Mouse (Mus musculus) activated CD4-positive, CD25-positive, alpha-beta regulatory T cell, adult 9 weeks (primary cell): ENCODE data around the gene Ddx46. TPM values are rescaled to one million over a fixed set of nuclear protein-coding genes. Genes with fewer than 3 reads are reported as not detected.

ENCODE experiments used
- polyA plus RNA-seq: library from polyadenylated mRNA; unstranded; fragments of 100-300 nt; shearing (Covaris generic); gene quantifications from one replicate; pipeline ENCODE4 v1.2.1, GENCODE M21; 2017

Ddx46 gene
- polyA plus RNA-seq, result 79.8 TPM

DNA sequence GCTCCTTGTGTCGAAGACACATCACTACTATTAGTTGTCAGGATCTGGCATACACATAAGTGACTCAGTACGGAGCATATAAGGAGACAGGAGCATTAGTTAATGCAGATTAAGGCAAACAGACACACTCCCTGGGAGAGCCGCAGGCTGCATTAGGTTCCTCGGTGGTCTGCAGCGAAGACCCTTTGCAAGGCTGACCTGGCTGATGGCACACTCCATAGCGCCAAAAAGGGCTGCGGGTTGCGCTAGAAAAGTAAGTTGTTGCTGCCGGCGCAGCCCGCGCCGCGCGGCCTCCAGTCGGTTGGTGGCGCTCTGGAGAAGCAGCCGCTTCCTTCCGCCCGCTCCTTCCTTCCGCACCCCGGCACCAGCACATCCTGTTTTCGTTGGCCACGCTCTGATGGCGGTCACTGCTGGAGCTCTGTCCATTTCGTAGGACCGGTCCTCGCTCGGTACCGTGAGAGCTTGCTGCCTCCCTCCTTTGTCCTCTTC, at the start of gene Ddx46:
Gene Ddx46 (plus strand): TSS at position 389 of the 489 bp plus-strand sequence.

DNA sequence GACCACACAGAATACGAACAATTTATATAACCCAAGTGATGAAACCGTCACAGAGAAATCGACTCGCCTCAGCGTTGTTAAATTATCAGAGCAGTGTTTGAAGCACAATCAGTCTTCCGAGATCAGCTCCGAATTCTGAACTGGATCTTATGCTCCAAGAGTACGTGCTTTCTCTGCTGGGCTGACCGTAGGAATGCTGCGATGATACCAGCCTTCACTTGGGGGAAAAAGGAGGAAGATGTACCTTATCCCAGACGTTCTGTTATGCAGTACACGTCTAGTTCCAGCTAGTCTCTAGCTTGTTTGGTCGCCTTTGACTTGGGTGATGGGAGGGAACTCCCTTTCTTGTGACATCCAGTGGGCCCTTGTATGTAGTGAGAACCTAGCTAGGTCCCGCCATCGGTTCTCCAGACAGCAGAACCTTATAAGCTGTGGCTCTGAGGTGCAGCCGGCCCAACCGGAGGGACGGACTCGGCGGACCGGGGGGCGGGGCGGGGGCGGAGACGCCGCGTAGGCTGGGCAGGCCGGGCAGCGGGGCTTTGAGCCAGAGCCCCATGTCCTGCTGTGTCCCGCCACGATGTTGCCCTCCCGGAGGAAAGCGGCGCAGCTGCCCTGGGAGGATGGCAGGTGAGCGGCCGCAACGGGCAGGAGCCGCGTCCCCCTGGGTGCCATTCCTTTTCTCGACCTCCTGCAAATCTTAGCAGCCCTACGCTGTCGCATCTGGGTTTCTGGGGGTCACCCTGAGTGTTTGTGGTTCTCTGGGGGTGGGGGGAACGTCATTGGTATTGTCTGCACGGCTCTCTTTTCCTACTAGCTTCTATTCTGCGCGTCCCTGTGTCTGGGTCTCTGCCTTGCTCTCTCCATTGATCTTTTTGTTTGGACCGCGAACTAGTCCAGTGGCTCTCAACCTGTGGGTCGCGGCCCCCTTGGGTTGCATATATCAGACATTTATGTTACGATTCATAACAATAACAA, 35.0 kb upstream of the Ddx46 start, which contains the start of gene B4galt7:
Gene B4galt7 (plus strand): TSS at position 331 of the 975 bp plus-strand sequence.

DNA sequence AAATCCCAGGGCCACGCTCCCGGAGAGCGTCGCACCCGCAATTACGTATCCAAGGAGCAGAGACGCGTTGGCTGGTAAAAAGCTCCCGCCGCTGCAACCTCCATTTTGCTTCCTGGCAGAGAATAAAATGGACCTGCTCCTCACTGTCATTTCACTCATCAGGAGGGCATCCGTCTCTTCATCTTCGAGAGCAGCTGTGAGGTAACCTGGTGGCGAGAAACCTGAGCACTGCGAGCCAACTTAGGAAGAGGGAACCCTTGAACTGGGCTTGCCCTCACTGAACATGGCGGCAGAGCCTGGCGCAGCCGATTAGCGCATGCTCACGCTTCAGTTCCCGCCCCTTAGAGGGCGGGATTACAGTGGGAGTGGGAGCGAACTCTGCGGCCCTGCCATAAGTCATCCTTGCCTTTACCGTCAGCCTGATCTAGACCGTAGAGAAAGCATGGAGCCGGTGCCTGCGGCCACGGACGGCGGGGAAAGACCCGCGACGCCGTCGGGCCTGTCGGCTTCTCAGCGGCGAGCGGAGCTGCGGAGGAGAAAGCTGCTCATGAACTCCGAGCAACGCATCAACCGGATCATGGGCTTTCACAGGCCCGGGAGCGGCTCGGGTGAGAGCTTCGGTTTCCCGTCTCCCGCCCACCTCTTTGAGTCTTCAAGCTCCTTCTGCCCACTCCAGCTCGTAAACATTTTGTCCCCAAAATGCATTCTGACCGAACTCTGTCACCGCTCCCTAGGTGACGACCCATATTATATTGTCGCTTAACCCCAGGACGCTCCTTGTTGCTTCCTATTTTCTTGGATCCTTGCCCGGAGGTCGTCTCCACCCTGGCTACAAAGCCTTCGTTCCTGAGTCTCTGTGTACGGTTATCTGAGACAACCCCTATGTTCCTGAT, 11.9 kb upstream of the Ddx46 start, which contains the start of gene Caml:
Gene Caml (plus strand): TSS at position 357 of the 893 bp plus-strand sequence.

DNA sequence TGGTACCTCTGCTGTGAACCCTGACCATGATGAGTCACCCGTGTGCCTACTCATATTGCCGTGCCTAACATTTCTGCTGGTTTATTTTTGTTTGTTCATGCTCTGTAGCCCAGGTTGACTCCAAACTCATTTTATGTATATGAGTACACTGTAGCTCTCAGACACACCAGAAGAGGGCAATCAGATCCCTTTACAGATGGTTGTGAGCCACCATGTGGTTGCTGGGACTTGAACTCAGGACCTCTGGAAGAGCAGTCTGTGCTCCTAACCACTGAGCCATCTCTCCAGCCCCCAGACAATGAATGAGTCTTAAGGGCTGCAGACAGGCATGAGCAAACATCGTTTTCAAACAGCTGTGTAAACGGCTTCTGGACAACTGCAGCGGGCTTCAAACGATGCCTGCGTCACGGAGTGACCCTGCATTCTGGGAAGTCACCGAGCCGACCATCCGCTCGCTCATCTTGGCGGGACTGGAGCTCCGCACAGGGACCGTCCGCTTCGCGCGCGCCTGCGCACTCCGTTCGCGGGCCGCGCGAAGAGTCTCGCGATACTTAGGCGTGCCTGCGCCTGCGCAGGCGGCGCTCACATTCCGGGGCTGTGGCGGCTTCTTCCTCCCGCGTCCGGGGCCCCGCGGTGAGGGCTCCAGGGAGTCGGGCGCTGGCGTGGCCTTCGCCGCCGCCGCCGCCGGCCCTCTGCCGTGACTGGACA, 57.9 kb downstream of the Ddx46 start, which contains the start of gene B230219D22Rik:
Gene B230219D22Rik (plus strand): TSS at position 590 of the 708 bp plus-strand sequence.

DNA sequence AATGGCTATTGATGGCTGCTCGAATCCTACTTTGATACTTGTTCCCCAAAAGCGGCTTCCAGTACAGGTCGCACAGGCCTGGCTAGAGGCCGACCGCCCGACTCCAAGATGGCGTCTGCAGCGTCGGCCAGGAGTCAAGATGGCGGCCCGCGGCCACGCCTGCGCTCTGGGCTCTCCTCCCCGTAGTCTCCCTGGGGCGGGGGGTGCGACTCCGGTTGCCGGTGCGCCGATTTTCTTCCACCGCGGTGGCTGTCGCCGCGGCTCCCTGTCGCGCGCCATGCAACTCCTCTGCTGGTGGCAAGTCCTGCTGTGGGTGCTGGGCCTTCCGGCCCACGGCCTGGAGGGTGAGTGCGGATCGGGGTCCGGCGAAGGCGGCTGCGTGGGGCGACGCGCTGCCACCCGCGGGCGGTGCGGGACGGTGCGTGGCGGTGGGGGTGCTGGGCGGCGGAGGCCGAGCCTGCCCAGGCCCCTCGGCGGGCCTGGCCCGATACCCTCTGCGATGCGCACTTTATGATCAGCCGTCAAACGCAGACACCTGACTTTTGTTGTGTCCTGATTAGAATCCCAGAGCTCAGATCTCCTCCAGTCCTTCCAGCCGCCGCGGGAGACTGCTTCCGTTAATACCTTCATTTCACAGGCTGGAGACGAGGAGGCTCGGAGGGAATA, 79.8 kb downstream of the Ddx46 start, which contains the start of gene Txndc15:
Gene Txndc15 (plus strand): TSS at position 150 of the 666 bp plus-strand sequence.

DNA sequence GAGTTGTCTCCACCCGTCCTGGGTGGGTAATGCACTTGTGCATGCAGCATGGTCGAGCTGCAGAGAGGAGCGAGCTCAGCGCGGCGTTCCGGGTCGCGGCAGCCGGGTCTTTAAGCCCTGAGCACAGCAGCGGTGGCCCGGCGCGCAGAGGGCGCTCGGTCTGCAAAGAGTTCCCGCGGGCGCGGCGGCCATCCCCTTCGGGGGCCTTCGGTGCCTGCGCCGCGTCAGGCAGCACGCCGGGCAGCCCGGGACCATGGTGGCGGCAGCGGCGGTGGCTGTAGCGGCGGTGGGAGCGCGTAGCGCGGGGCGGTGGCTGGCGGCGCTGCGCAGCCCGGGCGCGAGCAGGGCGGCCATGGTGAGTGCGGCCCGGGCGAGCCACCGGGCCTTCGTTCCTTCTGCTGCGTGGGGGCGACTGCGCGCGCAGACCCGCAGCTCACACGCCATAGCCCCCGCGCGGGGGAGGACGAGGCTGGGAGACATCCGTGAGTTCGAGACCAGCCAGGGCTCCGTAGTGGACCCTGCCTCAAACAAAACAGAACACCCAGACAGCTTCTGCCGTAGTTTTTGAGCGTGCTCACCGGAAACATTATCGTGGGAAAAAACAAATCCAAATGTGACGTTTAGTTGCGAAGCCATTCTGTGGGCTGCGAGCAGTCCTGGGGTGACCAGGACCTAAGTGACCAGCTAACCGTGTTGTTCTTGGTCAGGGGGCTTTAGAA, 92.5 kb downstream of the Ddx46 start, which contains the start of gene Pcbd2:
Gene Pcbd2 (plus strand): TSS at position 249 of the 719 bp plus-strand sequence.

Other genes with a start within 250 kb of the Ddx46 start
- gene Slc34a1, start 236.8 kb upstream of the Ddx46 start, polyA plus RNA-seq, result not detected
- gene Pfn3, start 219.8 kb upstream of the Ddx46 start, polyA plus RNA-seq, result not detected
- not detected for gene F12, start 208.2 kb upstream of the Ddx46 start, polyA plus RNA-seq
- 17.4 TPM for gene Grk6, start 190.0 kb upstream of the Ddx46 start, polyA plus RNA-seq
- gene Prr7, start 170.8 kb upstream of the Ddx46 start, polyA plus RNA-seq, result not detected
- gene Dbn1, start 146.9 kb upstream of the Ddx46 start, polyA plus RNA-seq, result not detected
- 13.1 TPM for gene Pdlim7, start 121.4 kb upstream of the Ddx46 start, polyA plus RNA-seq
- 2.8 TPM for gene Dok3, start 105.7 kb upstream of the Ddx46 start, polyA plus RNA-seq
- 88.4 TPM for gene Ddx41, start 98.4 kb upstream of the Ddx46 start, polyA plus RNA-seq
- 25.6 TPM for gene Fam193b, start 63.9 kb upstream of the Ddx46 start, polyA plus RNA-seq
- 294 TPM for gene Tmed9, start 61.3 kb upstream of the Ddx46 start, polyA plus RNA-seq
- 46.0 TPM for gene B4galt7, start 35.1 kb upstream of the Ddx46 start, polyA plus RNA-seq
- 41.7 TPM for gene Caml, start 12.0 kb upstream of the Ddx46 start, polyA plus RNA-seq
- 8.8 TPM for gene B230219D22Rik, start 58.1 kb downstream of the Ddx46 start, polyA plus RNA-seq
- gene Txndc15, start 79.6 kb downstream of the Ddx46 start, polyA plus RNA-seq, result 65.4 TPM
- gene Pcbd2, start 92.3 kb downstream of the Ddx46 start, polyA plus RNA-seq, result 11.8 TPM
- gene Catsper3, start 149.5 kb downstream of the Ddx46 start, polyA plus RNA-seq, result not detected
- not detected for gene Pitx1, start 201.2 kb downstream of the Ddx46 start, polyA plus RNA-seq